Mouse (Mus musculus) retina, postnatal 1 day (tissue): ENCODE results near the gene Ppm1h.
A peak's percentile ranks its signal among the peaks of the same experiment; 100 is the strongest.

ENCODE experiments used
- DNase-seq: peaks from one replicate; pipeline ENCODE4 v3.0.0-alpha.2; 2012

Gene Ppm1h

DNA sequence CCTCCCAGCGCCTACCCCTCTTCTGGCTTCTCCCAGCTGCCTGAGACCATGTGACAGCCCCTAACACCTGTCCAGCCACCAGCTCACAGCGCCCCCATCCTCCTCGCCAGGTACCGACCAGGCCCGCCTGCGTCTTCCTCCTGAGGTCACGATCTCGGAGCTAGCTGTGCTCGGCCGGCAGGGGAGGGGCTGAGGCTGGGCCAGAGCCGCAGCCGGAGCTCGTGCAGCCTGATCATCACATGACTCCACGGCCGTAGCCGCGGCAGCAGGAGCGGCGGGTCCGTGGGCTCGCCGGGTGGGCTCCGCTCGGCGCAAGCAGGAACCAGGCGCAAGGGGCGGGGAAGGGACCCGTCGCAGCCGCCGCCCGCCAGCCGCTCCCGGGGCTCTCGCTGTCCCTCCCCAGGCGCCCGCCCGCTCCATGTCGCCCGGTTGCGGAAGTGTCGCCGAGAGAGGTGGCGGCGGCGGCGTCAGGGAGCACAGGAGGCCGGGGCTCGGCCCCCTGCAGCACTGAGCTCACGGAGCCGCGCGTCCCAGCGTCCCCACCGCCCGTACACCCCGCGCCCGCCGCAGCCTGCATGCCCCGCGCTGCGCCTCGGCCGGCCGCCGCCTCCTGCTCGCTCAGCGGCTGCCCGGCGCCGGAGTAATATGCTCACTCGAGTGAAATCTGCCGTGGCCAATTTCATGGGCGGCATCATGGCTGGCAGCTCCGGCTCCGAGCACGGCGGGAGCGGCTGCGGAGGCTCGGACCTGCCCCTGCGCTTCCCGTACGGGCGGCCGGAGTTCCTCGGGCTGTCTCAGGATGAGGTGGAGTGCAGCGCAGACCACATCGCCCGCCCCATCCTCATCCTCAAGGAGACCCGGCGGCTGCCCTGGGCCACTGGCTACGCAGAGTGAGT is at the start of gene Ppm1h:
Ppm1h (plus strand) TSS at position 222 of the 896 bp plus-strand sequence.
- peak; percentile 89 for DNase-seq

GRCm38 (mm10) chr10:122629003-122629402 is 49.6 kb upstream of the Ppm1h start:
- DNase-seq, result no peak

GRCm38 (mm10) chr10:122639879-122640278 is 38.7 kb upstream of the Ppm1h start:
- no peak for DNase-seq

DNA sequence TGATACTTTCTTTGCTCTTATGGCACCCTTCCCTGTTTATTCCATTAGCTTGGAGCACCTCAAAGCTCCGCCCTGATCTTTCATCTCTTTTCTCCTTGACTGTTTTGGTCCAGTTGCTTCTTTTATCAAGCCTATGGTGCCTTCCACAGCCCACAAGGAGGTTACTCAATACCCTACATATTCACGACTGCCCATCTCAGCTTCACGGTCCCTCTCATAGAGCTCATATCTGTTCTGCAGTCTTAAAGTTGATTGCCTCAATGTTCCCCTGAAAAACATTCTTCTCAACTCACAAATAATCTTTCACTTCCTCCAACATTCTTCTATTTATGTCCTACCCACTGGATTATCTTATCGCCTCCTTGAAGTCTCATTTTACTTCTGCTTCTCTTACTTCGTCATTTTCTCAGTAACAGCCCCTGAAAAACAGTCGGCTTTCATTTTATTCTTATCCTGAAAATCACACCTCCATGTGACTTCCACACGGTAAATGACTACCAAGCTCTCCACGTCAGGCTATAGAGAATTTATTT is 37.2 kb upstream of the Ppm1h start:
- no peak for DNase-seq

DNA sequence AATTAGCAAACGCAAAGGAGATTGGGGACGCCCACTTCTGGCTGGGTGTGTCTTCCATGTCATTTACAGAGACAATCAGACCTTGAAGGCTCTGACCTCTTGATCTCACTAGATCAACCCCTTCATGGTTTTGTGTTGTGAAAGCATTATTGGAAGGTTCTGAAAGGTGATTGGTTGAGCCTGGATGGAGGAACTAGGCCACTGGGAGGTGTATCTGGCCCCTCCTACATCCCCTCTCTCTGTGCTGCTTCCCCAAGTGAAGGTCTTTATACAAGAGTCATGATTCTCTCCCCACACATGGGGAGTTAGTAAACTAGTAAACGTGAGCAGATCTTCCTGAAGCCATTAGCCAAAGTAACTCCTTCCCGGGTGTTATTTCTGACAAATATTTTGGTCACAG is 36.4 kb upstream of the Ppm1h start:
- DNase-seq, result peak; percentile 50

- no peak for DNase-seq
Measured at GRCm38 (mm10) chr10:122651932-122652331, 26.6 kb upstream of the Ppm1h start.

- no peak for DNase-seq
Measured at GRCm38 (mm10) chr10:122652578-122652977, 26.0 kb upstream of the Ppm1h start.

GRCm38 (mm10) chr10:122665652-122666051 is 12.9 kb upstream of the Ppm1h start:
- DNase-seq, result no peak

DNA sequence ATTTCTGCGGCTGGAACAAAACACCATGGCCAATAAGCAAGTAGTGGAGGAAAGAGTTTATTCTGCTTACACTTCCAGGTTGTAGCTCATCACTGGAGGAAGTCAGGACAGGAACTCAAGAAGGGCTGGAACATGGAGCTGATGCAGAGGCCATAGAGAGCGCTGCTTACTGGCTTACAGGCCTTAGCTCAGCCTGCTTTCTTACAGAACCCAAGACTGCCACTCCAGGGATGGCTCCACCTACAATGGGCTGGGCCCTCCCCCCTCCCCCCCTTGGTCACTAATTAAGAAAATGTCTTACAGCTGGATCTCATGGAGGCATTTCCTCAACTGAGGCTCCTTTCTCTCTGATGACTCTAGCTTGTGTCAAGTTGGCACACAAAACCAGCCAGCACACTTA is 7.3 kb upstream of the Ppm1h start:
- DNase-seq, result peak; percentile 47

- DNase-seq, result no peak
Measured at GRCm38 (mm10) chr10:122672044-122672443, 6.5 kb upstream of the Ppm1h start.

- no peak for DNase-seq
Measured at GRCm38 (mm10) chr10:122679437-122680045, 979 bp downstream of the Ppm1h start.

DNA sequence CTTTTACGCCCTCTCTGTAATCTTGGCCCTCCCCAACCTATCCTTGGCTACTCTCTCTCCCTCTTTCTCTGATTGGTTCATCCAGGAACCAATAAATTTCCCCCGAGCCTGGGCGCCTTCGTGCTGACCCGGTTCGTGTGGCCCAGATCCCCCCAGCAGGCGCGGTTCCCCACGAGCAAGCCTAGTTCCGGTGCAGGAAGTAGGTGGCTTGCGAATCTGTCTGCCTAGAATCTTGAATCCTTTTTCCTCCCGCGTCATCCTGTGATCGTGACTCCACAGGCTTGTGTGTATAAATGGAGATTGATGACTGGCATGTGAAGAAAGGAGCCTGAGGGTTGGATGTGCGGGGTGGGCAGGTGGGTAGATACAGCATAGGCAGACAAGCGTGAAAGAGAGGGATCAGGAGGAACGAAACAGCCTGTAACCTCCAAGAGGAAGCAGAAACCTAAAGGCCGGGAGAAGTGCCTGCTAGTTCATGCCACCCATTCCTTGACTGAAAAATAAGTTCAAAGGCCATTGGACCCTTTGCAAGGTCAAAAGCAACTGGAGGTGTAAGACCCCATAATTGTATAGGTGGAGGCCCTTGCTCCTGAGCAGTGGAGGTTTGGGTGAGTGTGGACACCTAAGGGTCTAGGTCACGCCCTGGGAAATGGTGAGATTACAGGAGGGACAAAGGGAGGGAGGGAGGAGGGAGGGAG is 2.0 kb downstream of the Ppm1h start:
- peak; percentile 73 for DNase-seq

GRCm38 (mm10) chr10:122681085-122681408 is 2.5 kb downstream of the Ppm1h start:
- peak; percentile 62 for DNase-seq

DNA sequence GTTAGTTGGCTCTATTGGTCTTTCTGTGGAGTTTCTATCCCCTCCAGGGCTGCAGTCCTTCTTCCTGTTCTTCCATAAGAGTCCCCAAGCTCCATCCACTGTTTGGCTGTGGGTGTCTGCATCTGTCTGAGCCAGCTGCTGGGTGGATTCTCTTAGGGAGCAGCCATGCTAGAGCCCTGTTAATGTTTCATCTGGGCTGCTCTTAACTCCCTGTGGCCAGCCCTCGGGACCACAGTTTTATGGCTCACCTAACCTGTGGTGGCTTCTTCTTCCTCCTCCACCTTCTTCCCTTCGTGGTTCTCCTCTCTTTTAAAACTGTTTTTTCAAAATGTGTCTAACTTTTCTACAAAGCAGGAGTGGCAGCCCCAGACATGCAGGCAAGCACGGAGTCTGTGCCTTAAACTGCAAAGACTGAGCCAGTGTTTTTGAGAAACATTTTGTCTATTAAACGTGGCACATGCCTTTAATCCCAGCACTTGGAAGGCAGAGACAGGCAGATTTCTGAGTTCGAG is 5.3 kb downstream of the Ppm1h start:
- no peak for DNase-seq

- no peak for DNase-seq
Measured at GRCm38 (mm10) chr10:122685297-122685696, 6.7 kb downstream of the Ppm1h start.

- no peak for DNase-seq
Measured at GRCm38 (mm10) chr10:122685836-122686531, 7.4 kb downstream of the Ppm1h start.

GRCm38 (mm10) chr10:122690698-122691097 is 12.1 kb downstream of the Ppm1h start:
- DNase-seq, result no peak

DNA sequence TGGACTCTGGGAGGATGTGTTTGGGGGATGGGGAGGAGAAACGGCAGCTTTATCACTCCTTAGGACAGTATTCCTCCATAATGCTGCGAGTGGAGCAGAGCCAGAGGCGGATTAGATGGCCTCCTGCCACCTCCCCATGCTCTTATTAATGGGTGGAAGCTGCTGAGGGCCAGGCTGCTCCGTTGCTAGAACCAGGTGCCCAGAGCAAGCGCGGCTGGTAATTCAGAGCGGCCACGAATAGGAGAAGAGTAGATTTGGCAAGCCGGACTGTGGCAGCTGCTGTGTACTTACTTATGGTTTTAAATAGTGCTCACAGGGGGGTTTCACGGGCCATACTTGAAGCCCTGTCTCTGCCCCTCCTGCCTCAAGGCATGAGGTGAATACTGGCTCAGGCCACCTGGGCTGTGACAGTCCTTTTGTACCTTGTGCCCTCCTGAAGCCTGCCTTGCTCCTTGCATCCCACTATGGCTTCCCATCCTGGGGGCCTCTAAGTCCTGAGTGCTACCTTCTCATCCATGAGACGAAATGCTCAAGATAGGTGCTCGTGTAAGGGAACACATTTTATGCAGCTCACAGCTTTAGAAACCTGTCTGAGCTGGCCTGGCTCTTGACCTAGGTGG is 14.7 kb downstream of the Ppm1h start:
- DNase-seq, result peak; percentile 60

DNA sequence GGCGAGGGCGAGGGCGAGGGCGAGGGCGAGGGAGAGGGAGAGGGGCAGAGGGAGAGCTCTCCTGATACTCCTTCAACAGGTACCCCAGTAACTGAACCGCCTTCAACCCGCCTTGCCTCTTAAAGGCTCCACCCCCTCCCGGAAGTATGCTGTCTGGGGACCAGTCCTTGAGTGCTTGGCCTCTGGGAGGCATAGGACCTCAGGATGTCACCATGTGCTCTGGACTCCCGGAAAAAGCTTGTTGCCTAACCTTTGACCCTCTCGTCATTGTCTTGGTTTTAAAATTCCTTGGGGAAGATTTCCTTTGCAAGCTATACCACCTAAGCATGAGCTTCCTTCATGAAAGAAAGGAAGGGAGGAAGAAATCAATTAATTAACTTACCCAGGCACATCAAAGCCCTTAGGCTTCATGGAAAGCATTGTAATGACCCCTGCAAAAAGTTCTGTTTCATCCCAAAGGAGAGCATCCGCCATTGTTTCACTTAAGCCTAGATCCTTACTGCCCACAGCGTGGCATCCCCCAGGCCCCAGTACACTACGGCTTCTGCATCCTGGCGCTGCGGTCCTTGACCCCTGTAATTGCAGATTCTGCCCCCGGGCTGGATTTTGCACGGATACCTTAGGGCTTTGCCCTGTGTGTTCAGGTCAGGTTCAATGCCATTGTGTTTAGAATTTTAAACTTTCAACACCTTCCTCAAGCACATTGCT is 15.5 kb downstream of the Ppm1h start:
- peak; percentile 24 for DNase-seq

- DNase-seq, result no peak
Measured at GRCm38 (mm10) chr10:122696335-122696734, 17.8 kb downstream of the Ppm1h start.

GRCm38 (mm10) chr10:122698347-122698746 is 19.8 kb downstream of the Ppm1h start:
- DNase-seq, result no peak

DNA sequence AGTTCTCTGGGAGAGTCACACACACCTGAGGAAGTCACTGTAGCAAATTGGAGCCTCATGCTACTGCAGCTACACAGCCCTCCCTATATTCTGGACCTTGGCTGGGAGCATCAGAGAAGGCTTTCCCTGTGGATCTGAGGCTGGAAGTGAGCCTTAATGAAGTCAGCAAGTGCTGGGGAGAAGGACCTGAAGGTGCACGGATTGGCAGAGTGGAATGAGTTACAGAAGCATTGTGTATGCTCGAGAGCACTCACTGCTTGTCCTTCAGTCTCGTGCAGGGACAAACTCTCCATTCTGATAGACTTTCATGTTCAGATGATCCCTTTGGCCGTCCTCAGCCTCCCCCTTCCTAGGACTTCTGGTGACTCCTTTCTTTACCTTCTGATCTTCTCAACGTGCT is 26.3 kb downstream of the Ppm1h start:
- DNase-seq, result no peak
